ENCODE assay signal across 21 mouse cellular contexts in genomic region chr12:118640925-118641324, GRCm38 (mm10).
"Had no signal": no experiment of that assay in that cellular context is flagged by ENCODE, and none has a peak within 500 bp of the region (broad histone marks: within the 10 kb centered on the region; RNA-seq: fewer than 3 reads in every experiment).

No protein-coding gene starts in this region.

- H3K27ac ChIP-seq: intestine, embryonic 15.5 days; kidney, embryonic 15.5 days; left cerebral cortex, adult 2 months; liver, embryonic 13.5 days; midbrain, embryonic 10.5 days; neural tube, embryonic 12.5 days; neural tube, embryonic 15.5 days had no signal

- ATAC-seq: intestine, embryonic 15.5 days had no signal

- H3K27me3 ChIP-seq: intestine, embryonic 15.5 days; kidney, embryonic 15.5 days; liver, embryonic 13.5 days; megakaryocyte, embryonic 14.5 days had no signal

- H3K9me3 ChIP-seq: intestine, embryonic 15.5 days; kidney, embryonic 15.5 days; liver, embryonic 13.5 days; megakaryocyte, embryonic 14.5 days; midbrain, embryonic 10.5 days; neural tube, embryonic 12.5 days; neural tube, embryonic 15.5 days had no signal

- H3K4me2 ChIP-seq: intestine, embryonic 15.5 days; kidney, embryonic 15.5 days; liver, embryonic 13.5 days; neural tube, embryonic 12.5 days; neural tube, embryonic 15.5 days had no signal

- H3K36me3 ChIP-seq: intestine, embryonic 15.5 days; kidney, embryonic 15.5 days; liver, embryonic 13.5 days; midbrain, embryonic 10.5 days; neural tube, embryonic 12.5 days; neural tube, embryonic 15.5 days had no signal

- H3K9ac ChIP-seq: intestine, embryonic 15.5 days; kidney, embryonic 15.5 days; liver, embryonic 13.5 days; neural tube, embryonic 12.5 days; neural tube, embryonic 15.5 days had no signal

- H3K4me3 ChIP-seq: intestine, embryonic 15.5 days; kidney, embryonic 15.5 days; left cerebral cortex, adult 2 months; liver, embryonic 13.5 days; megakaryocyte, embryonic 14.5 days; midbrain, embryonic 10.5 days; neural tube, embryonic 12.5 days; neural tube, embryonic 15.5 days had no signal

- DNase-seq: kidney, adult 11 months; kidney, adult 8-10 months; kidney, postnatal 10 days; kidney, postnatal 36 days; layer of hippocampus, postnatal 36 days; liver, embryonic 13.5 days; lung, adult 2 months; lung, postnatal 14 days; lung, postnatal 4 days; midbrain, embryonic 14.5 days; retina, postnatal 1 day; thymus, adult 18-20 months; thymus, postnatal 14 days; thymus, postnatal 4 days had no signal

- H3K4me1 ChIP-seq: intestine, embryonic 15.5 days; kidney, embryonic 15.5 days; liver, embryonic 13.5 days; neural tube, embryonic 12.5 days; neural tube, embryonic 15.5 days had no signal
